Mouse (Mus musculus) bone marrow, adult 2 months (tissue): ENCODE data around the gene Bckdha.

Experiments
- CTCF ChIP-seq: fragments of 200-500 bp; IDR thresholded peaks from 2 replicates; pipeline ENCODE4 v1.5.1; 2011; ENCODE audit warnings: low read length, control low read depth; ENCODE audit not compliant: control insufficient read depth, insufficient read depth
- POLR2A ChIP-seq: fragments of 200-500 bp; IDR thresholded peaks from 2 replicates; pipeline ENCODE4 v1.6.1; 2011; ENCODE audit warnings: low read depth, mild to moderate bottlenecking, control low read depth, low read length, borderline replicate concordance; ENCODE audit not compliant: control insufficient read depth

GRCm38 (mm10) chr7:25658657-25659472, at the start of gene Bckdha, which contains the start of gene Exosc5:
- TF ChIP-seq CTCF (no peak), POLR2A (peak; percentile 73; the same call in 1 of the 2 replicates)
